Comparison of ENCODE assay signal across 14 mouse cellular contexts in genomic region chr2:156723899-156724523, GRCm38 (mm10). TPM values are rescaled to one million over a fixed set of nuclear protein-coding genes. Genes with fewer than 3 reads are reported as not detected.
DNase-seq lines count a peak whose midpoint lies in the region; ATAC-seq and TF ChIP-seq lines count a peak whose summit lies in the region.
"Had no signal": no experiment of that assay in that cellular context is flagged by ENCODE, and none has a peak within 500 bp of the region (broad histone marks: within the 10 kb centered on the region; RNA-seq: fewer than 3 reads in every experiment).

No protein-coding gene starts in this region.

- TF ChIP-seq EP300 in CH12.LX (IDR thresholded peaks at IDR 0.05; ENCODE audit: low read length) = no peak

- dilution Hi-C loops in CH12.LX (cut with MboI; ENCODE audit: extremely low pct_ligation_motif_present, extremely low pct_unique_long_range_greater_than_20kb, low sequenced_read_pairs) = no loop called here

- H3K27me3 ChIP-seq in embryonic facial prominence, embryonic 11.5 days (ENCODE audit: control insufficient read depth, insufficient read depth, low read length) = no peaks in the 10 kb centered on the region
- H3K27me3 ChIP-seq in embryonic facial prominence, embryonic 10.5 days (replicated peaks; ENCODE audit: low read depth, poor library complexity, severe bottlenecking) = no peaks in the 10 kb centered on the region
- no peaks in the 10 kb centered on the region for H3K27me3 ChIP-seq in CH12.LX (replicated peaks)
- H3K27me3 ChIP-seq in forebrain, embryonic 14.5 days (replicated peaks; ENCODE audit: control insufficient read depth, insufficient read depth, low read length) = no peaks in the 10 kb centered on the region
- H3K27me3 ChIP-seq in midbrain, embryonic 15.5 days (replicated peaks) = no peaks in the 10 kb centered on the region
- H3K27me3 ChIP-seq: limb, embryonic 15.5 days had no signal

- no peaks in the 10 kb centered on the region for H3K9me3 ChIP-seq in embryonic facial prominence, embryonic 11.5 days (replicated peaks; ENCODE audit: control insufficient read depth, low read length)
- H3K9me3 ChIP-seq in embryonic facial prominence, embryonic 10.5 days = no peaks in the 10 kb centered on the region
- H3K9me3 ChIP-seq in CH12.LX (replicated peaks; ENCODE audit: low read length) = no peaks in the 10 kb centered on the region
- H3K9me3 ChIP-seq in forebrain, embryonic 14.5 days (replicated peaks; ENCODE audit: control insufficient read depth, low read length) = no peaks in the 10 kb centered on the region
- H3K9me3 ChIP-seq in midbrain, embryonic 15.5 days = no peaks in the 10 kb centered on the region
- H3K9me3 ChIP-seq: heart, embryonic 10.5 days; limb, embryonic 15.5 days had no signal

- H3K4me1 ChIP-seq in embryonic facial prominence, embryonic 11.5 days (ENCODE audit: control insufficient read depth, insufficient read depth, low read length) = peaks cover 14% of the 10 kb centered on the region
- H3K4me1 ChIP-seq in embryonic facial prominence, embryonic 10.5 days = peaks cover 70% of the 10 kb centered on the region
- H3K4me1 ChIP-seq in CH12.LX (ENCODE audit: control insufficient read depth in 1 of 2, insufficient read depth in 2 of 2) = peaks cover 3 to 64% of the 10 kb centered on the region in 2 experiments
- peaks cover 47% of the 10 kb centered on the region for H3K4me1 ChIP-seq in forebrain, embryonic 14.5 days (ENCODE audit: control insufficient read depth, insufficient read depth, low read length)
- H3K4me1 ChIP-seq in midbrain, embryonic 15.5 days = peaks cover 59% of the 10 kb centered on the region

- 64% methylated on average over 1 of the region's 1 CpGs for WGBS in embryonic facial prominence, embryonic 11.5 days
- 59% methylated on average over 1 of the region's 1 CpGs for WGBS in embryonic facial prominence, embryonic 10.5 days
- WGBS in forebrain, embryonic 14.5 days = 84% methylated on average over 1 of the region's 1 CpGs
- WGBS in midbrain, embryonic 15.5 days = 90% methylated on average over 1 of the region's 1 CpGs

- no peak for TF ChIP-seq CTCF in CH12.LX (conservative IDR thresholded peaks at IDR 0.05 in 1 of 2, IDR thresholded peaks at IDR 0.05 in 1 of 2; ENCODE audit: low read depth in 2 of 2, low read length in 2 of 2)

- no peak overlapping the region for H3K27ac ChIP-seq in embryonic facial prominence, embryonic 11.5 days (replicated peaks; ENCODE audit: low read depth, low read length)
- H3K27ac ChIP-seq in embryonic facial prominence, embryonic 10.5 days (replicated peaks) = no peak overlapping the region
- no peak overlapping the region for H3K27ac ChIP-seq in CH12.LX (ENCODE audit: insufficient read depth, low read depth)
- no peak overlapping the region for H3K27ac ChIP-seq in forebrain, embryonic 14.5 days (ENCODE audit: low read depth, low read length)
- no peak overlapping the region for H3K27ac ChIP-seq in midbrain, embryonic 15.5 days
- H3K27ac ChIP-seq: heart, embryonic 10.5 days; limb, embryonic 15.5 days had no signal

- ATAC-seq in embryonic facial prominence, embryonic 11.5 days (replicated peaks; ENCODE audit: insufficient number of reproducible peaks, low FRiP score, low TSS enrichment, low read depth) = no peak
- ATAC-seq in forebrain, embryonic 14.5 days = no peak
- no peak for ATAC-seq in midbrain, embryonic 15.5 days (replicated peaks)

- in situ Hi-C loops in CH12.LX (cut with MboI; ENCODE audit: low pct_ligation_motif_present, low pct_unique_long_range_greater_than_20kb, low sequenced_read_pairs) = loop anchor here (5.0 kb wide), 1 partner anchor 33 kb away; no protein-coding TSS in a partner anchor

- H3K36me3 ChIP-seq in embryonic facial prominence, embryonic 11.5 days (replicated peaks; ENCODE audit: control insufficient read depth, insufficient read depth, low read depth, low read length) = no peaks in the 10 kb centered on the region; the same call in 1 of the 2 replicates
- H3K36me3 ChIP-seq in embryonic facial prominence, embryonic 10.5 days (replicated peaks) = peaks cover 13% of the 10 kb centered on the region
- H3K36me3 ChIP-seq in CH12.LX (replicated peaks in 1 of 2; ENCODE audit: control insufficient read depth in 1 of 2, insufficient read depth in 1 of 2, low read length in 1 of 2) = peaks cover 0 to 16% of the 10 kb centered on the region in 2 experiments
- peaks cover 10% of the 10 kb centered on the region; the same call in 1 of the 2 replicates for H3K36me3 ChIP-seq in forebrain, embryonic 14.5 days (ENCODE audit: control insufficient read depth, insufficient read depth, low read length)
- no peaks in the 10 kb centered on the region for H3K36me3 ChIP-seq in midbrain, embryonic 15.5 days (replicated peaks)
- H3K36me3 ChIP-seq: heart, embryonic 10.5 days; limb, embryonic 15.5 days had no signal

- no peaks in the 10 kb centered on the region for H3K79me2 ChIP-seq in CH12.LX (replicated peaks; ENCODE audit: control insufficient read depth, extremely low read depth, insufficient read depth, poor library complexity, severe bottlenecking)

- TF ChIP-seq RAD21 in CH12.LX (IDR thresholded peaks at IDR 0.05; ENCODE audit: low read depth, low read length) = no peak

- H3K4me2 ChIP-seq in embryonic facial prominence, embryonic 11.5 days (ENCODE audit: low read depth, low read length) = no peak overlapping the region
- no peak overlapping the region for H3K4me2 ChIP-seq in CH12.LX (ENCODE audit: insufficient read depth, low read depth, poor library complexity, severe bottlenecking)
- H3K4me2 ChIP-seq in forebrain, embryonic 14.5 days (ENCODE audit: low read length) = peak overlapping the region; percentile 81
- peak overlapping the region; percentile 74 for H3K4me2 ChIP-seq in midbrain, embryonic 15.5 days
- H3K4me2 ChIP-seq: limb, embryonic 15.5 days had no signal

- peak; percentile 17 for DNase-seq in embryonic facial prominence, embryonic 11.5 days (ENCODE audit: low spot score)
- no peak for DNase-seq in embryonic facial prominence, embryonic 10.5 days (ENCODE audit: low spot score)
- no peak for DNase-seq in CH12.LX (ENCODE audit: extremely low read depth)
- no peak for DNase-seq in forebrain, embryonic 14.5 days (ENCODE audit: low spot score)
- no peak for DNase-seq in kidney, adult 11 months
- no peak for DNase-seq in gastrocnemius, postnatal 25 days
- DNase-seq in kidney, postnatal 14 days = no peak
- DNase-seq: adrenal gland, adult 2 months; cerebellum, adult 11 months; layer of hippocampus, adult 9-11 months; right cerebral cortex, postnatal 4 days had no signal

- no peak overlapping the region for H3K9ac ChIP-seq in embryonic facial prominence, embryonic 11.5 days (replicated peaks; ENCODE audit: low read length)
- H3K9ac ChIP-seq in CH12.LX (ENCODE audit: insufficient read depth, low read depth) = no peak overlapping the region
- H3K9ac ChIP-seq in forebrain, embryonic 14.5 days (ENCODE audit: low read length) = peak overlapping the region; percentile 10; the same call in 1 of the 2 replicates
- no peak overlapping the region for H3K9ac ChIP-seq in midbrain, embryonic 15.5 days
- H3K9ac ChIP-seq: limb, embryonic 15.5 days had no signal

- no peak overlapping the region for H3K4me3 ChIP-seq in embryonic facial prominence, embryonic 11.5 days (ENCODE audit: low read depth, low read length)
- H3K4me3 ChIP-seq in embryonic facial prominence, embryonic 10.5 days = no peak overlapping the region
- no peak overlapping the region for H3K4me3 ChIP-seq in CH12.LX (replicated peaks in 1 of 3; ENCODE audit: low read depth in 2 of 3, low read length in 2 of 3, poor library complexity in 1 of 3)
- 0 out of 2 replicates have a peak overlapping the region, but pooled peaks have one; percentile 2 for H3K4me3 ChIP-seq in forebrain, embryonic 14.5 days (ENCODE audit: low read depth, low read length)
- peak overlapping the region; percentile 75; the same call in 1 of the 2 replicates for H3K4me3 ChIP-seq in midbrain, embryonic 15.5 days
- H3K4me3 ChIP-seq: heart, embryonic 10.5 days; limb, embryonic 15.5 days had no signal

- no peak for TF ChIP-seq POLR2A in CH12.LX (IDR thresholded peaks at IDR 0.05; ENCODE audit: low read depth, low read length)

TF ChIP-seq in CH12.LX, 34 proteins besides CTCF, POLR2A, EP300 and RAD21:
- no peak for TF ChIP-seq USF2 (conservative IDR thresholded peaks at IDR 0.05; ENCODE audit: low read depth, low read length)
- no peak for TF ChIP-seq CHD1 (IDR thresholded peaks at IDR 0.05; ENCODE audit: low read depth, low read length)
- TF ChIP-seq MAFK (IDR thresholded peaks at IDR 0.05; ENCODE audit: insufficient replicate concordance, low read length) = peak; percentile 92

RNA-seq across cellular contexts. Expression of gene Myl9, which starts 51.2 kb away (rescaled TPM):
- polyA plus RNA-seq in embryonic facial prominence, embryonic 11.5 days (2014; fragmentation: Nextera tagmentation; extraction: Ambion mirVana) = 128 and 151 TPM in 2 replicates
- polyA plus RNA-seq in embryonic facial prominence, embryonic 10.5 days (2016; fragmentation: Nextera tagmentation; extraction: Ambion mirVana) = 82.9 and 91.7 TPM in 2 replicates
- total RNA-seq in CH12.LX (2012; rRNA removed) (not detected in 2 replicates), CH12.LX (2014; rRNA removed) (not detected in 2 replicates)
- not detected in 2 replicates for polyA plus RNA-seq in CH12.LX (2012; ENCODE audit: insufficient read length, low read depth)
- 40.5 and 44.1 TPM in 2 replicates for polyA plus RNA-seq in forebrain, embryonic 14.5 days (2014; fragmentation: Nextera tagmentation; extraction: Ambion mirVana)
- 41.2 and 41.6 TPM in 2 replicates for polyA plus RNA-seq in midbrain, embryonic 15.5 days (2015; fragmentation: Nextera tagmentation; extraction: Ambion mirVana)
- total RNA-seq in gastrocnemius, postnatal 25 days (2021) = 10 to 100 TPM; 63.4 to 81.7 TPM

Comparison
In these comparisons a context has a peak if more than half of its experiments do, and no peak if none do; other contexts are left out.
1. H3K4me2 ChIP-seq: peak in forebrain, embryonic 14.5 days (single experiment) and midbrain, embryonic 15.5 days (single experiment); none in embryonic facial prominence, embryonic 11.5 days (single experiment) and CH12.LX (single experiment).
2. H3K4me3 ChIP-seq: peak in forebrain, embryonic 14.5 days (single experiment) and midbrain, embryonic 15.5 days (single experiment); none in embryonic facial prominence, embryonic 11.5 days (single experiment), embryonic facial prominence, embryonic 10.5 days (single experiment) and CH12.LX (0 of 3).
3. RNA of gene Myl9, which starts 51.2 kb away (polyA plus RNA-seq): 128 to 151 TPM in embryonic facial prominence, embryonic 11.5 days, 82.9 to 91.7 TPM in embryonic facial prominence, embryonic 10.5 days, 41.2 to 41.6 TPM in midbrain, embryonic 15.5 days and 40.5 to 44.1 TPM in forebrain, embryonic 14.5 days; not detected in CH12.LX; every median in the first group is over 10 times any median in the second.